Mouse (Mus musculus): ENCODE data around the gene Garnl3. TPM values are rescaled to one million over a fixed set of nuclear protein-coding genes. Genes with fewer than 3 reads are reported as not detected.
"Not testable (repeated sequence)": the region's sequence is repeated elsewhere in the genome, so short reads cannot be mapped to it uniquely, and the experiment has no call there.

Garnl3 gene
- polyA plus RNA-seq, 1 experiment from 2014 or later: 13.6 TPM

DNA sequence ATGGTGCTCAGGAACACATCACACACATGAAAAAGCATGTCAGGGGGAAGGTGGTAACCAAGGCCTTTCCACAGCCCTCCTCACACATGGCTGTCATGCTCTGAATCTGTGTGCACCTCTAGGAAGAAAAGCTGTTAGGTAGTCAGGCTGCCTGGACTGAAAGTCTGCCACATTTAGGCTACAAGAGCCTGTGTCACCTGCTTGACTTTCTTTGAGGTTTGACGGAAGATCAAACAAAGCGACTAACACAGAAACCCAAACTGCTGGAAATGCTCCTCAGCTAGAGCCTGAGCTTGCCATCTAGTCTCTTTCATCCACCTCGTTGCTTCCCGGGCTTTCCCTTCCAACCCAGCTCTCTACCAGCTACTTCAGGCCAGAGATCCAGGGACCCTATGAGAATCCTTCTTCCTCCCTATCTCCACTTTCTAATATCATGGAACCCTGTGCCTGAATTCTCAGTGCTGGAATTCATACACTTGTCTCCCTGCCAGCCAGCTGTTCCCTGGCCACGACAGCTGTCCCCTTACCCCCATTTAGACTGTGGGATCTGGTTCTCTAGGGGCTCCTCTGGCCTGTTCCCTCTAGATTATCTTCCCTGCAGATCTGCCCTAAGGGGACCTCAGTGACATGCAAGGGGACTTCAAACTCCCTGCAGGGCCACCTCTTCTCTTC, 98.9 kb downstream of the Garnl3 start:
- H3K27ac ChIP-seq (ENCODE audit: low read depth, low read length): no peak overlapping the region
- H3K4me1 ChIP-seq (ENCODE audit: control insufficient read depth, insufficient read depth, low read length): no peaks in the 10 kb centered on the region
- no peak overlapping the region for H3K9ac ChIP-seq (ENCODE audit: low read length)
- H3K4me3 ChIP-seq (ENCODE audit: low read depth, low read length): no peak overlapping the region
- H3K36me3 ChIP-seq (ENCODE audit: control insufficient read depth, insufficient read depth, low read length): no peaks in the 10 kb centered on the region
- DNase-seq (ENCODE audit: low spot score, missing footprints): no peak
- WGBS: 86% methylated on average over 5 of the region's 5 CpGs
- H3K27me3 ChIP-seq (ENCODE audit: control insufficient read depth, insufficient read depth, low read length): no peaks in the 10 kb centered on the region
- H3K9me3 ChIP-seq (ENCODE audit: control insufficient read depth, low read length): no peaks in the 10 kb centered on the region
- no peak overlapping the region for H3K4me2 ChIP-seq
- no peak for ATAC-seq (ENCODE audit: low FRiP score)

DNA sequence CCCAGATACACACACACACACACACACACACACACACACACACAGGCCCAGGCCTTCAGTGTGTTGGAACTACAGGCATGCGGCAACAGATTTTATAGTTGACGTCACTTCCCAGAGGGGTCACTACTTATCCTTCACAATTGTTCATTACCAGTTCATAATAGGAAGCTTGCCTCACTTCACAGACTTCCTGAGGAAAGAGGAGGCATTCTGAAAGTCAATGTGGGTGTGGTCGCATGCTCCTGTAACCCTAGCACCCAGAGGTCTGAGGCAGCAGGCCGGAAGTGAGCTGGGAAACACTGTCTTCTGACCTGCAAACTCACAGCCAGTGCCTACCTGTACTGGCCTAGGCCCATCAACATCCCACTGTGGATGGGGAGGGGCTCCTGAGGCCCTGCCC, 106.4 kb downstream of the Garnl3 start:
- DNase-seq (ENCODE audit: low spot score, missing footprints) (no peak), ATAC-seq (ENCODE audit: low FRiP score) (no peak)
- H3K36me3 ChIP-seq (ENCODE audit: control insufficient read depth, insufficient read depth, low read length): no peaks in the 10 kb centered on the region
- WGBS: 83% methylated on average over 4 of the region's 4 CpGs
- H3K9me3 ChIP-seq (ENCODE audit: control insufficient read depth, low read length): no peaks in the 10 kb centered on the region
- no peak overlapping the region for H3K4me2 ChIP-seq
- no peak overlapping the region for H3K9ac ChIP-seq (ENCODE audit: low read length)
- no peaks in the 10 kb centered on the region for H3K27me3 ChIP-seq (ENCODE audit: control insufficient read depth, insufficient read depth, low read length)
- no peak overlapping the region for H3K27ac ChIP-seq (ENCODE audit: low read depth, low read length)
- H3K4me3 ChIP-seq (ENCODE audit: low read depth, low read length): no peak overlapping the region
- H3K4me1 ChIP-seq (ENCODE audit: control insufficient read depth, insufficient read depth, low read length): no peaks in the 10 kb centered on the region

DNA sequence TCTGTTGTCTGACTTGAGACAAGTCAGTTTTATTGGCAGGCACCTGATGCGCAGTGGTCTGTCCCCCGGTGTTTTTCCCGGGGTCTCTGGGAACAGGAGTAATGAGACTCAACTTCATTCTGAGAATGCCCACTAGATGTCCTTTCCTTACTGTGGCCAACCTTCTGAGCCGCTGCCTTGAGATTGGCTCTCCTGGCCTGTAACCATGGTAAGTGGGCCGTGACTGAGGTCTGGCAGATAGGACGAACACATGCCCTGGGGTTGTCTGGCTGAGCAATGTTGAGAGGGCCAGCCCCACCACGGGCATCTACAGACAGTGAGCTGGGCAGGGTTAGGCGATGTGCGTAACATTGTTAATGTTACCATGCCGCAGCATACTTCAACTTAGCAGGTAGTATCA, 106.9 kb downstream of the Garnl3 start:
- no peaks in the 10 kb centered on the region for H3K27me3 ChIP-seq (ENCODE audit: control insufficient read depth, insufficient read depth, low read length)
- no peaks in the 10 kb centered on the region for H3K9me3 ChIP-seq (ENCODE audit: control insufficient read depth, low read length)
- no peak for DNase-seq (ENCODE audit: low spot score, missing footprints)
- no peak overlapping the region for H3K4me3 ChIP-seq (ENCODE audit: low read depth, low read length)
- ATAC-seq (ENCODE audit: low FRiP score): no peak
- no peaks in the 10 kb centered on the region for H3K4me1 ChIP-seq (ENCODE audit: control insufficient read depth, insufficient read depth, low read length)
- no peaks in the 10 kb centered on the region for H3K36me3 ChIP-seq (ENCODE audit: control insufficient read depth, insufficient read depth, low read length)
- H3K9ac ChIP-seq (ENCODE audit: low read length): no peak overlapping the region
- H3K27ac ChIP-seq (ENCODE audit: low read depth, low read length): no peak overlapping the region
- no peak overlapping the region for H3K4me2 ChIP-seq
- WGBS: 73% methylated on average over 10 of the region's 10 CpGs

DNA sequence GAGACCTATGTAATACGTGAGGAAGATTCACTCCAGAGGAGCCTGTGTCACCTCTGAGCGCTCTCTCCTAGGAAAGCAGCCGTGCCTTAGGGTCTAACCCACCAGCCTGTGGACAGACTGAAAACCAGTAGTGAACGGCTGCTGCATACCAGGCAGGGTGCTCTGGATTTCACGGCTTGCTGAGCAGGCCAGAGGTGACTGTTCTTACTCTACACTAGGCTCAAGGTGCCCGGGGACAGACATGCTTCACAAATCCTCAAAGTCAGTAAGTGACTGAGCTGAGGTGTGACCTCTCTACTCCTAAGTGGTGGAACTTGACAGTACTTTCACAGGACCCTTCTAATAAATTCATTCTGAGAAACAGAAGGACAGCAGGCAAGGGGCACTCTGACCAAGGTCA, 108.6 kb downstream of the Garnl3 start:
- no peaks in the 10 kb centered on the region for H3K4me1 ChIP-seq (ENCODE audit: control insufficient read depth, insufficient read depth, low read length)
- H3K4me2 ChIP-seq: no peak overlapping the region
- no peaks in the 10 kb centered on the region for H3K9me3 ChIP-seq (ENCODE audit: control insufficient read depth, low read length)
- H3K36me3 ChIP-seq (ENCODE audit: control insufficient read depth, insufficient read depth, low read length): no peaks in the 10 kb centered on the region
- DNase-seq (ENCODE audit: low spot score, missing footprints) (no peak), ATAC-seq (ENCODE audit: low FRiP score) (no peak)
- WGBS: 75% methylated on average over 6 of the region's 6 CpGs
- no peak overlapping the region for H3K27ac ChIP-seq (ENCODE audit: low read depth, low read length)
- no peak overlapping the region for H3K4me3 ChIP-seq (ENCODE audit: low read depth, low read length)
- no peaks in the 10 kb centered on the region for H3K27me3 ChIP-seq (ENCODE audit: control insufficient read depth, insufficient read depth, low read length)
- H3K9ac ChIP-seq (ENCODE audit: low read length): no peak overlapping the region

DNA sequence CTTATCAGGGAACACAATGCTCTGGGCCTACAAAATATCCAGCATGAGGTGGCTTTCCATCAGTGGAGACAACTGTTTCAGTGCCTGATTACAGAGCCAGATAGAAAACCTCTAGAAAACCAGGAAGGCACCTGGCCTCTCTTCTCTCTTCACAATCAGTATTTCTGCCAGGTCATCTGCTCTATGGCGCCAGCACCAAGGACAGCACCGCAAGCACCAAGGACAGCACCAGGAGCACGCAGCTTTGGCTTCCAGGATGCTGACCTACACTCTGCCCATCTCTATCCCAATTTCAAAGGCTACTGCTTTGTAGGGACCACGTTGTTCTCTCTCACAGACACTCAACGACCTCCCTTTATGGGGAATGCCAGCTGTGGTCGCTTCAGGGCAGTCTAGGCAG, 113.4 kb downstream of the Garnl3 start:
- no peaks in the 10 kb centered on the region for H3K9me3 ChIP-seq (ENCODE audit: control insufficient read depth, low read length)
- DNase-seq (ENCODE audit: low spot score, missing footprints): peak; percentile 90
- no peaks in the 10 kb centered on the region for H3K36me3 ChIP-seq (ENCODE audit: control insufficient read depth, insufficient read depth, low read length)
- no peak overlapping the region for H3K27ac ChIP-seq (ENCODE audit: low read depth, low read length)
- no peak overlapping the region for H3K9ac ChIP-seq (ENCODE audit: low read length)
- H3K4me1 ChIP-seq (ENCODE audit: control insufficient read depth, insufficient read depth, low read length): 0 out of 2 replicates have a peak, but pooled peaks cover 2% of the 10 kb centered on the region
- ATAC-seq (ENCODE audit: low FRiP score): no peak
- H3K27me3 ChIP-seq (ENCODE audit: control insufficient read depth, insufficient read depth, low read length): no peaks in the 10 kb centered on the region
- no peak overlapping the region for H3K4me2 ChIP-seq
- 15% methylated on average over 6 of the region's 6 CpGs for WGBS
- no peak overlapping the region for H3K4me3 ChIP-seq (ENCODE audit: low read depth, low read length)

DNA sequence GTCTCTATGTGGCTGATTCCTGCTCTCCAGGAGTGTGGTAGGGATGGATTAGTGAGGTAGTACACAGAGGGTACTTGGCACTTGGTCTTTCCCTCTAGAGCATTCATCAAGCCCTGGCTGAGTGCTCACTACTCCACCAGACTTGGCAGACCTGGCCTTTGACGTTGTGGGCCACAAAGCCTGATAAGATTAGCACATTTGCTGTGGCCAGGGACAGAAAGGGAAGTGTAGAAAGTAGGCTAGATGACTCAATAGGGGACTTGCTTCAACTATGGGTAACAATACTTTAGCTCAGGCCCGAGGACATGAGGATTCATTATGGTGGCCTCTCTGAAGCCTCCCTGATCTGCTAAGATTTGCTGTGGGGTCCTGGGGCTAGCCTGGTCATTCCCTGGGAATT, 114.3 kb downstream of the Garnl3 start:
- ATAC-seq (ENCODE audit: low FRiP score) (no peak), DNase-seq (ENCODE audit: low spot score, missing footprints) (no peak)
- Histone ChIP-seq H3K27ac (ENCODE audit: low read depth, low read length) (no peak overlapping the region), H3K4me2 (no peak overlapping the region), H3K9ac (ENCODE audit: low read length) (no peak overlapping the region), H3K36me3 (ENCODE audit: control insufficient read depth, insufficient read depth, low read length) (no peaks in the 10 kb centered on the region), H3K27me3 (ENCODE audit: control insufficient read depth, insufficient read depth, low read length) (no peaks in the 10 kb centered on the region), H3K4me1 (ENCODE audit: control insufficient read depth, insufficient read depth, low read length) (0 out of 2 replicates have a peak, but pooled peaks cover 2% of the 10 kb centered on the region), H3K4me3 (ENCODE audit: low read depth, low read length) (no peak overlapping the region), H3K9me3 (ENCODE audit: control insufficient read depth, low read length) (no peaks in the 10 kb centered on the region)
- 75% methylated on average over 2 of the region's 2 CpGs for WGBS

DNA sequence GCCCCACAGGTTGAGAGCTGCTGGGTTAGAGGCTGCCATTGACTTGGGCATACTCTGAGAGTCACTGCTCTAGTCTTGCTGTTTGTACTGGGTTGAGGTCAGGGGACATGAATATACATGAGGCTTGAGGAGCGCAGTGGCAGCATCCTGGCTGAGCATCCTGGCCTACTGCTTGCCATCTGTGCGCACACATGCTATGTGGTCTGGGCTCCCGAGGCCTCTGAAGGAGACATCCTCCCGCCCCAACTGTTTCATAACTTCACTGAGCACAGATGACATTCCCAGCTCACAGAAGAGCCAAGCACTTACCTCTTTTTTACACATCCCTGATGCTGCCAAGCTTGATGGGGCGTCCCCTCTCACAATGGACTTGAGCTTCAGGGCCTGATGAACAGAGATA, 116.6 kb downstream of the Garnl3 start:
- DNase-seq (ENCODE audit: low spot score, missing footprints) (no peak), ATAC-seq (ENCODE audit: low FRiP score) (0 out of 2 replicates have a peak, but pooled peaks have one; percentile 33)
- Histone ChIP-seq H3K27me3 (ENCODE audit: control insufficient read depth, insufficient read depth, low read length) (no peaks in the 10 kb centered on the region), H3K36me3 (ENCODE audit: control insufficient read depth, insufficient read depth, low read length) (no peaks in the 10 kb centered on the region), H3K9ac (ENCODE audit: low read length) (no peak overlapping the region), H3K4me3 (ENCODE audit: low read depth, low read length) (no peak overlapping the region), H3K4me1 (ENCODE audit: control insufficient read depth, insufficient read depth, low read length) (0 out of 2 replicates have a peak, but pooled peaks cover 2% of the 10 kb centered on the region), H3K27ac (ENCODE audit: low read depth, low read length) (no peak overlapping the region), H3K4me2 (no peak overlapping the region), H3K9me3 (ENCODE audit: control insufficient read depth, low read length) (no peaks in the 10 kb centered on the region)
- WGBS: 76% methylated on average over 5 of the region's 5 CpGs

DNA sequence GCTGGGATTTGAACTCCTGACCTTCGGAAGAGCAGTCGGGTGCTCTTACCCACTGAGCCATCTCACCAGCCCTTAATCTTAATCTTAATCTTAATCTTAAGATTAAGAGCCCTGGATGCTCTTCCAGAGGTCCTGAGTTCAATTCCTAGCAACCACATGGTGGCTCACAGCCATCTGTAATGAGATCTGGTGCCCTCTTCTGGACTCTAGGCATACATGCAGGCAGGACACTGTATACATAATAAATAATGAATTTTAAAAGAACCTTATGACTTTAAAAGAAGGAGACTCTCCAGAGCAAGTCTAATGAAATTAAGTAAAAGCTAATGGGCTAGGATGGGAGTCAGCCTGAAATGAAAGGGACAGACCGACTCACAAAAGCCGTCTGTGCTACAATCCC, 122.4 kb downstream of the Garnl3 start:
- not testable (repeated sequence) for H3K4me2 ChIP-seq; H3K4me3 ChIP-seq (ENCODE audit: low read depth, low read length); H3K36me3 ChIP-seq (ENCODE audit: control insufficient read depth, insufficient read depth, low read length); DNase-seq (ENCODE audit: low spot score, missing footprints); H3K27me3 ChIP-seq (ENCODE audit: control insufficient read depth, insufficient read depth, low read length); H3K9me3 ChIP-seq (ENCODE audit: control insufficient read depth, low read length); H3K27ac ChIP-seq (ENCODE audit: low read depth, low read length); ATAC-seq (ENCODE audit: low FRiP score); H3K4me1 ChIP-seq (ENCODE audit: control insufficient read depth, insufficient read depth, low read length); H3K9ac ChIP-seq (ENCODE audit: low read length)
- WGBS: 83% methylated on average over 4 of the region's 4 CpGs

DNA sequence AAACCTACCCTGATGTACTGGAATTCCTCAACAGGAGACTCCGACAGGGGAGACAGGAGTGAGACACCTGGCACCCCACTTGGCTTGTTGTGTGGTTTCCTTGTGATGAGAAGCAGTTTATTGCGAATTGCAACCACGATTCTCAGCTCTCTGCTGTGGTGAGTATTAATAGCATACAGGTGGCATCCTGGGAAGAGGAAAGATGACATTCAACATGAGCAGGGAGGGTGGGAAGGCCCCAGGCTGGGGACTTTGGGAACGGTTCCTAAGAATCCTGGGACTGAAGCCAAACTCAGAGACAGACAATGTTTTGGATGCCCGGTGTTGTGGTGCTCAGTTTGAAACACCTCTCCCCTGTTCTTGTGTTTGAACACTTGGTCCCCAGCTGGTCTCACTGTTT, 126.4 kb downstream of the Garnl3 start:
- Histone ChIP-seq H3K36me3 (ENCODE audit: control insufficient read depth, insufficient read depth, low read length) (no peaks in the 10 kb centered on the region), H3K9me3 (ENCODE audit: control insufficient read depth, low read length) (no peaks in the 10 kb centered on the region), H3K9ac (ENCODE audit: low read length) (no peak overlapping the region), H3K4me1 (ENCODE audit: control insufficient read depth, insufficient read depth, low read length) (no peaks in the 10 kb centered on the region), H3K27me3 (ENCODE audit: control insufficient read depth, insufficient read depth, low read length) (no peaks in the 10 kb centered on the region), H3K4me3 (ENCODE audit: low read depth, low read length) (no peak overlapping the region), H3K4me2 (no peak overlapping the region), H3K27ac (ENCODE audit: low read depth, low read length) (no peak overlapping the region)
- WGBS: 81% methylated on average over 5 of the region's 5 CpGs
- DNase-seq (ENCODE audit: low spot score, missing footprints) (no peak), ATAC-seq (ENCODE audit: low FRiP score) (no peak)
